Comparison of ENCODE assay signal across 8 mouse cellular contexts in genomic region chr1:167660521-167661101, GRCm38 (mm10). TPM values are rescaled to one million over a fixed set of nuclear protein-coding genes. Genes with fewer than 3 reads are reported as not detected.
DNase-seq lines count a peak whose midpoint lies in the region; ATAC-seq lines count a peak whose summit lies in the region.

No protein-coding gene starts in this region.

- H3K27ac ChIP-seq in liver, embryonic 12.5 days = no peak overlapping the region
- peak overlapping the region; percentile 48; the same call in 1 of the 2 replicates for H3K27ac ChIP-seq in embryonic facial prominence, embryonic 15.5 days (replicated peaks)
- no peak overlapping the region for H3K27ac ChIP-seq in heart, embryonic 12.5 days (ENCODE audit: poor library complexity, severe bottlenecking)
- H3K27ac ChIP-seq in kidney, embryonic 14.5 days (ENCODE audit: low read depth, low read length) = no peak overlapping the region
- no peak overlapping the region for H3K27ac ChIP-seq in lung, embryonic 15.5 days

- no peak overlapping the region for H3K4me2 ChIP-seq in liver, embryonic 12.5 days
- H3K4me2 ChIP-seq in embryonic facial prominence, embryonic 15.5 days (replicated peaks) = peak overlapping the region; percentile 54
- peak overlapping the region; percentile 59 for H3K4me2 ChIP-seq in heart, embryonic 12.5 days
- H3K4me2 ChIP-seq in kidney, embryonic 14.5 days (replicated peaks; ENCODE audit: low read depth, low read length) = peak overlapping the region; percentile 39
- H3K4me2 ChIP-seq in lung, embryonic 15.5 days = peak overlapping the region; percentile 51

- 6% methylated on average over 21 of the region's 21 CpGs for WGBS in liver, embryonic 12.5 days (ENCODE audit: insufficient replicate concordance)
- WGBS in embryonic facial prominence, embryonic 15.5 days = under 1% methylated on average over 21 of the region's 21 CpGs
- WGBS in heart, embryonic 12.5 days = 2% methylated on average over 21 of the region's 21 CpGs
- WGBS in kidney, embryonic 14.5 days = 3% methylated on average over 21 of the region's 21 CpGs
- WGBS in lung, embryonic 15.5 days = 2% methylated on average over 21 of the region's 21 CpGs

- no peaks in the 10 kb centered on the region for H3K9me3 ChIP-seq in liver, embryonic 12.5 days (replicated peaks)
- no peaks in the 10 kb centered on the region for H3K9me3 ChIP-seq in embryonic facial prominence, embryonic 15.5 days (replicated peaks)
- H3K9me3 ChIP-seq in heart, embryonic 12.5 days (replicated peaks) = no peaks in the 10 kb centered on the region
- H3K9me3 ChIP-seq in kidney, embryonic 14.5 days (ENCODE audit: control insufficient read depth, low read length) = no peaks in the 10 kb centered on the region
- no peaks in the 10 kb centered on the region for H3K9me3 ChIP-seq in lung, embryonic 15.5 days

- H3K27me3 ChIP-seq in liver, embryonic 12.5 days (replicated peaks) = peaks cover 66% of the 10 kb centered on the region
- peaks cover 26% of the 10 kb centered on the region for H3K27me3 ChIP-seq in embryonic facial prominence, embryonic 15.5 days
- H3K27me3 ChIP-seq in heart, embryonic 12.5 days (replicated peaks) = peaks cover 73% of the 10 kb centered on the region
- peaks cover 44% of the 10 kb centered on the region for H3K27me3 ChIP-seq in kidney, embryonic 14.5 days (ENCODE audit: control insufficient read depth, insufficient read depth, low read length)
- H3K27me3 ChIP-seq in lung, embryonic 15.5 days = peaks cover 66% of the 10 kb centered on the region

- no peaks in the 10 kb centered on the region for H3K36me3 ChIP-seq in liver, embryonic 12.5 days
- H3K36me3 ChIP-seq in embryonic facial prominence, embryonic 15.5 days = no peaks in the 10 kb centered on the region
- no peaks in the 10 kb centered on the region for H3K36me3 ChIP-seq in heart, embryonic 12.5 days
- H3K36me3 ChIP-seq in kidney, embryonic 14.5 days (ENCODE audit: control insufficient read depth, insufficient read depth, low read length) = no peaks in the 10 kb centered on the region
- H3K36me3 ChIP-seq in lung, embryonic 15.5 days = no peaks in the 10 kb centered on the region

- H3K4me3 ChIP-seq in liver, embryonic 12.5 days = no peak overlapping the region
- H3K4me3 ChIP-seq in embryonic facial prominence, embryonic 15.5 days (replicated peaks) = peak overlapping the region; percentile 27
- H3K4me3 ChIP-seq in heart, embryonic 12.5 days = peak overlapping the region; percentile 26
- H3K4me3 ChIP-seq in kidney, embryonic 14.5 days (ENCODE audit: low read length) = peak overlapping the region; percentile 23
- peak overlapping the region; percentile 11 for H3K4me3 ChIP-seq in lung, embryonic 15.5 days

- H3K9ac ChIP-seq in liver, embryonic 12.5 days = no peak overlapping the region
- no peak overlapping the region for H3K9ac ChIP-seq in embryonic facial prominence, embryonic 15.5 days
- H3K9ac ChIP-seq in heart, embryonic 12.5 days = no peak overlapping the region
- no peak overlapping the region; the same call in 1 of the 2 replicates for H3K9ac ChIP-seq in kidney, embryonic 14.5 days (ENCODE audit: low read depth, low read length)
- H3K9ac ChIP-seq in lung, embryonic 15.5 days = no peak overlapping the region

- peak; percentile 16 for DNase-seq in liver
- DNase-seq in ovary, postnatal 36 days (ENCODE audit: low spot score) = peak; percentile 41

- no peak for ATAC-seq in liver, embryonic 12.5 days
- peak; percentile 87 for ATAC-seq in embryonic facial prominence, embryonic 15.5 days (ENCODE audit: insufficient number of reproducible peaks, low FRiP score, low TSS enrichment, low read depth)
- ATAC-seq in heart, embryonic 12.5 days (ENCODE audit: insufficient number of reproducible peaks, low FRiP score) = peak; percentile 29; the same call in 1 of the 2 replicates
- peak; percentile 34; the same call in 1 of the 2 replicates for ATAC-seq in kidney, embryonic 14.5 days (ENCODE audit: low FRiP score, low TSS enrichment)
- peak; percentile 43; the same call in 1 of the 2 replicates for ATAC-seq in lung, embryonic 15.5 days (ENCODE audit: borderline replicate concordance, extremely low read depth, low FRiP score, low TSS enrichment)
- ATAC-seq in megakaryocyte-erythroid progenitor cell, adult 5-6 weeks (replicated peaks; ENCODE audit: low FRiP score, low TSS enrichment, poor library complexity, severe bottlenecking) = no peak

- no peaks in the 10 kb centered on the region for H3K4me1 ChIP-seq in liver, embryonic 12.5 days
- H3K4me1 ChIP-seq in embryonic facial prominence, embryonic 15.5 days = peaks cover 19% of the 10 kb centered on the region
- peaks cover 10% of the 10 kb centered on the region for H3K4me1 ChIP-seq in heart, embryonic 12.5 days (replicated peaks)
- H3K4me1 ChIP-seq in kidney, embryonic 14.5 days (ENCODE audit: control insufficient read depth, insufficient read depth, low read length) = 0 out of 2 replicates have a peak, but pooled peaks cover 3% of the 10 kb centered on the region
- H3K4me1 ChIP-seq in lung, embryonic 15.5 days = peaks cover 13% of the 10 kb centered on the region

RNA-seq across cellular contexts. Expression of gene Lmx1a, which starts 28.4 kb away (rescaled TPM):
- 1.2 and 1.6 TPM in 2 replicates for polyA plus RNA-seq in liver, embryonic 12.5 days (2016; fragmentation: Nextera tagmentation; extraction: Ambion mirVana)
- 0.93 and 1.2 TPM in 2 replicates for polyA plus RNA-seq in embryonic facial prominence, embryonic 15.5 days (2015; fragmentation: Nextera tagmentation; extraction: Ambion mirVana)
- 3.5 TPM in 2 replicates for polyA plus RNA-seq in heart, embryonic 12.5 days (2016; fragmentation: Nextera tagmentation; extraction: Ambion mirVana)
- polyA plus RNA-seq in kidney, embryonic 14.5 days (2014; fragmentation: Nextera tagmentation; extraction: Ambion mirVana) = 0.06 TPM in 1 of 2 replicates, not detected in the other
- 0.06 TPM in 1 of 2 replicates, not detected in the other for polyA plus RNA-seq in lung, embryonic 15.5 days (2015; fragmentation: Nextera tagmentation; extraction: Ambion mirVana)
- total RNA-seq in megakaryocyte-erythroid progenitor cell, adult 5-6 weeks (2014; fragmentation: Nextera tagmentation) = not detected in 2 replicates
- total RNA-seq in megakaryocyte-erythroid progenitor cell, adult 5-6 weeks (2017) = not detected in 2 replicates

Comparison
In these comparisons a context has a peak if more than half of its experiments do, and no peak if none do; other contexts are left out.
1. ATAC-seq: peak in embryonic facial prominence, embryonic 15.5 days (single experiment), heart, embryonic 12.5 days (single experiment), kidney, embryonic 14.5 days (single experiment) and lung, embryonic 15.5 days (single experiment); none in liver, embryonic 12.5 days (single experiment) and megakaryocyte-erythroid progenitor cell, adult 5-6 weeks (single experiment).